17 mouse cellular contexts compared by ENCODE assay signal in genomic region chr3:89231345-89231744, GRCm38 (mm10). TPM values are rescaled to one million over a fixed set of nuclear protein-coding genes. Genes with fewer than 3 reads are reported as not detected.
A peak's percentile ranks its signal among the peaks of the same experiment; 100 is the strongest.
DNase-seq lines count a peak whose midpoint lies in the region; ATAC-seq and TF ChIP-seq lines count a peak whose summit lies in the region.
"Had no signal": no experiment of that assay in that cellular context is flagged by ENCODE, and none has a peak within 500 bp of the region (broad histone marks: within the 10 kb centered on the region; RNA-seq: fewer than 3 reads in every experiment).

No protein-coding gene starts in this region.

- no peak for ATAC-seq in kidney, postnatal 0 days (replicated peaks; ENCODE audit: low FRiP score, low read depth)
- no peak for ATAC-seq in kidney, embryonic 14.5 days (ENCODE audit: low FRiP score, low TSS enrichment)
- ATAC-seq in neural tube, embryonic 15.5 days (ENCODE audit: low FRiP score): no peak
- no peak for ATAC-seq in midbrain, embryonic 11.5 days (ENCODE audit: low FRiP score)
- ATAC-seq: forebrain, postnatal 0 days had no signal

- no peaks in the 10 kb centered on the region for H3K9me3 ChIP-seq in kidney, postnatal 0 days (replicated peaks; ENCODE audit: low read length)
- no peaks in the 10 kb centered on the region for H3K9me3 ChIP-seq in kidney, embryonic 14.5 days (ENCODE audit: control insufficient read depth, low read length)
- H3K9me3 ChIP-seq in neural tube, embryonic 15.5 days (replicated peaks): no peaks in the 10 kb centered on the region
- no peaks in the 10 kb centered on the region for H3K9me3 ChIP-seq in midbrain, embryonic 11.5 days (ENCODE audit: control insufficient read depth, low read length)
- H3K9me3 ChIP-seq: embryonic facial prominence, embryonic 15.5 days; heart, embryonic 10.5 days had no signal

- no peak overlapping the region for H3K9ac ChIP-seq in kidney, postnatal 0 days (ENCODE audit: low read depth, low read length)
- H3K9ac ChIP-seq in kidney, embryonic 14.5 days (ENCODE audit: low read depth, low read length): no peak overlapping the region
- no peak overlapping the region for H3K9ac ChIP-seq in neural tube, embryonic 15.5 days (replicated peaks)
- no peak overlapping the region for H3K9ac ChIP-seq in midbrain, embryonic 11.5 days (ENCODE audit: low read length)
- H3K9ac ChIP-seq: embryonic facial prominence, embryonic 15.5 days; forebrain, postnatal 0 days had no signal

- H3K27ac ChIP-seq in kidney, postnatal 0 days: no peak overlapping the region
- no peak overlapping the region for H3K27ac ChIP-seq in kidney, embryonic 14.5 days (ENCODE audit: low read depth, low read length)
- no peak overlapping the region for H3K27ac ChIP-seq in neural tube, embryonic 15.5 days (replicated peaks)
- H3K27ac ChIP-seq in midbrain, embryonic 11.5 days (ENCODE audit: low read depth, low read length): no peak overlapping the region
- H3K27ac ChIP-seq: embryonic facial prominence, embryonic 15.5 days; heart, embryonic 10.5 days had no signal

- no peaks in the 10 kb centered on the region for H3K36me3 ChIP-seq in kidney, postnatal 0 days (ENCODE audit: insufficient read depth, low read length)
- H3K36me3 ChIP-seq in kidney, embryonic 14.5 days (ENCODE audit: control insufficient read depth, insufficient read depth, low read length): no peaks in the 10 kb centered on the region
- H3K36me3 ChIP-seq in splenic B cell, adult 2 months (ENCODE audit: control insufficient read depth, insufficient read depth, low read length, poor library complexity, severe bottlenecking): no peaks in the 10 kb centered on the region; the same call in 1 of the 2 replicates
- H3K36me3 ChIP-seq in neural tube, embryonic 15.5 days: peaks cover 33% of the 10 kb centered on the region
- no peaks in the 10 kb centered on the region for H3K36me3 ChIP-seq in midbrain, embryonic 11.5 days (ENCODE audit: control insufficient read depth, insufficient read depth, low read length)

- no peak for DNase-seq in kidney, postnatal 0 days (ENCODE audit: low spot score)
- peak; percentile 72 for DNase-seq in 416B (ENCODE audit: low read depth)
- DNase-seq in CD4-positive, CD25-positive, alpha-beta regulatory T cell, adult 2 months (ENCODE audit: low read depth, low spot score): peak; percentile 62
- peak; percentile 65 for DNase-seq in splenic B cell, adult 2 months (ENCODE audit: low read depth, low spot score)
- DNase-seq in midbrain, embryonic 11.5 days (ENCODE audit: low spot score, missing footprints): no peak
- DNase-seq: adrenal gland, postnatal 25 days; cerebellum, adult 11 months; cerebellum, postnatal 36 days; forebrain, postnatal 0 days; gastrocnemius, postnatal 36 days; kidney, adult 9 months; left cerebral cortex, postnatal 4 days; liver had no signal

- no peaks in the 10 kb centered on the region for H3K27me3 ChIP-seq in kidney, postnatal 0 days (ENCODE audit: insufficient read depth, low read length)
- H3K27me3 ChIP-seq in kidney, embryonic 14.5 days (ENCODE audit: control insufficient read depth, insufficient read depth, low read length): no peaks in the 10 kb centered on the region
- no peaks in the 10 kb centered on the region for H3K27me3 ChIP-seq in splenic B cell, adult 2 months (ENCODE audit: control insufficient read depth, insufficient read depth, low read length, poor library complexity, severe bottlenecking)
- no peaks in the 10 kb centered on the region for H3K27me3 ChIP-seq in neural tube, embryonic 15.5 days (replicated peaks)
- H3K27me3 ChIP-seq in midbrain, embryonic 11.5 days (ENCODE audit: control insufficient read depth, insufficient read depth, low read length): no peaks in the 10 kb centered on the region
- H3K27me3 ChIP-seq: embryonic facial prominence, embryonic 15.5 days had no signal

- no peak for TF ChIP-seq CTCF in kidney, postnatal 0 days (IDR thresholded peaks at IDR 0.05; ENCODE audit: low read depth)

- peak overlapping the region; percentile 69 for H3K4me2 ChIP-seq in kidney, postnatal 0 days (ENCODE audit: low read length)
- H3K4me2 ChIP-seq in kidney, embryonic 14.5 days (replicated peaks; ENCODE audit: low read depth, low read length): no peak overlapping the region
- H3K4me2 ChIP-seq in neural tube, embryonic 15.5 days: no peak overlapping the region
- no peak overlapping the region for H3K4me2 ChIP-seq in midbrain, embryonic 11.5 days
- H3K4me2 ChIP-seq: embryonic facial prominence, embryonic 15.5 days had no signal

- 0 out of 2 replicates have a peak overlapping the region, but pooled peaks have one; percentile 4 for H3K4me3 ChIP-seq in kidney, postnatal 0 days (replicated peaks; ENCODE audit: low read depth, low read length)
- no peak overlapping the region for H3K4me3 ChIP-seq in kidney, embryonic 14.5 days (ENCODE audit: low read length)
- no peak overlapping the region for H3K4me3 ChIP-seq in neural tube, embryonic 15.5 days (replicated peaks)
- no peak overlapping the region for H3K4me3 ChIP-seq in midbrain, embryonic 11.5 days (ENCODE audit: low read depth, low read length)
- H3K4me3 ChIP-seq: embryonic facial prominence, embryonic 15.5 days; heart, embryonic 10.5 days had no signal

- peaks cover 23% of the 10 kb centered on the region for H3K4me1 ChIP-seq in kidney, postnatal 0 days (replicated peaks; ENCODE audit: insufficient read depth, low read length)
- H3K4me1 ChIP-seq in kidney, embryonic 14.5 days (ENCODE audit: control insufficient read depth, insufficient read depth, low read length): peaks cover 18% of the 10 kb centered on the region; the same call in 1 of the 2 replicates
- peaks cover 24% of the 10 kb centered on the region for H3K4me1 ChIP-seq in neural tube, embryonic 15.5 days
- peaks cover 12% of the 10 kb centered on the region for H3K4me1 ChIP-seq in midbrain, embryonic 11.5 days (ENCODE audit: control insufficient read depth, insufficient read depth, low read length)

- WGBS in kidney, postnatal 0 days: 57% methylated on average over 7 of the region's 7 CpGs
- 60% methylated on average over 7 of the region's 7 CpGs for WGBS in kidney, embryonic 14.5 days
- WGBS in neural tube, embryonic 15.5 days: 76% methylated on average over 7 of the region's 7 CpGs
- WGBS in midbrain, embryonic 11.5 days: 75% methylated on average over 7 of the region's 7 CpGs

RNA-seq across cellular contexts. Expression of gene Muc1, which starts 2.5 kb away (rescaled TPM):
- polyA plus RNA-seq in kidney, postnatal 0 days (2015; fragmentation: Nextera tagmentation; extraction: Ambion mirVana): 42.8 and 49.5 TPM in 2 replicates
- 8.0 and 13.6 TPM in 2 replicates for polyA plus RNA-seq in kidney, embryonic 14.5 days (2014; fragmentation: Nextera tagmentation; extraction: Ambion mirVana)
- polyA plus RNA-seq in neural tube, embryonic 15.5 days (2015; fragmentation: Nextera tagmentation; extraction: Ambion mirVana): 0.56 and 0.79 TPM in 2 replicates
- polyA plus RNA-seq in midbrain, embryonic 11.5 days (2014; fragmentation: Nextera tagmentation; extraction: Ambion mirVana): 2.7 and 4.4 TPM in 2 replicates

RNA-seq across cellular contexts. Expression of gene Mtx1, which starts 4.5 kb away (rescaled TPM):
- polyA plus RNA-seq in kidney, postnatal 0 days (2015; fragmentation: Nextera tagmentation; extraction: Ambion mirVana): 200 and 218 TPM in 2 replicates
- 217 and 259 TPM in 2 replicates for polyA plus RNA-seq in kidney, embryonic 14.5 days (2014; fragmentation: Nextera tagmentation; extraction: Ambion mirVana)
- 159 and 171 TPM in 2 replicates for polyA plus RNA-seq in neural tube, embryonic 15.5 days (2015; fragmentation: Nextera tagmentation; extraction: Ambion mirVana)
- 174 and 179 TPM in 2 replicates for polyA plus RNA-seq in midbrain, embryonic 11.5 days (2014; fragmentation: Nextera tagmentation; extraction: Ambion mirVana)

RNA-seq across cellular contexts. Expression of gene Krtcap2, which starts 14.4 kb away (rescaled TPM):
- 328 and 371 TPM in 2 replicates for polyA plus RNA-seq in kidney, postnatal 0 days (2015; fragmentation: Nextera tagmentation; extraction: Ambion mirVana)
- polyA plus RNA-seq in kidney, embryonic 14.5 days (2014; fragmentation: Nextera tagmentation; extraction: Ambion mirVana): 321 and 407 TPM in 2 replicates
- polyA plus RNA-seq in neural tube, embryonic 15.5 days (2015; fragmentation: Nextera tagmentation; extraction: Ambion mirVana): 221 and 222 TPM in 2 replicates
- polyA plus RNA-seq in midbrain, embryonic 11.5 days (2014; fragmentation: Nextera tagmentation; extraction: Ambion mirVana): 261 and 270 TPM in 2 replicates

RNA-seq across cellular contexts. Expression of gene Trim46, which starts 14.8 kb away (rescaled TPM):
- polyA plus RNA-seq in kidney, postnatal 0 days (2015; fragmentation: Nextera tagmentation; extraction: Ambion mirVana): 2.7 and 3.7 TPM in 2 replicates
- polyA plus RNA-seq in kidney, embryonic 14.5 days (2014; fragmentation: Nextera tagmentation; extraction: Ambion mirVana): 2.8 and 3.6 TPM in 2 replicates
- polyA plus RNA-seq in neural tube, embryonic 15.5 days (2015; fragmentation: Nextera tagmentation; extraction: Ambion mirVana): 63.0 and 76.6 TPM in 2 replicates
- 7.1 and 8.5 TPM in 2 replicates for polyA plus RNA-seq in midbrain, embryonic 11.5 days (2014; fragmentation: Nextera tagmentation; extraction: Ambion mirVana)

RNA-seq across cellular contexts. Expression of gene Thbs3, which starts 16.4 kb away (rescaled TPM):
- 10.4 and 12.1 TPM in 2 replicates for polyA plus RNA-seq in kidney, postnatal 0 days (2015; fragmentation: Nextera tagmentation; extraction: Ambion mirVana)
- 12.5 and 13.2 TPM in 2 replicates for polyA plus RNA-seq in kidney, embryonic 14.5 days (2014; fragmentation: Nextera tagmentation; extraction: Ambion mirVana)
- 38.6 and 48.2 TPM in 2 replicates for polyA plus RNA-seq in neural tube, embryonic 15.5 days (2015; fragmentation: Nextera tagmentation; extraction: Ambion mirVana)
- 50.7 and 55.8 TPM in 2 replicates for polyA plus RNA-seq in midbrain, embryonic 11.5 days (2014; fragmentation: Nextera tagmentation; extraction: Ambion mirVana)

Comparison
In these comparisons a context has a peak if more than half of its experiments do, and no peak if none do; other contexts are left out.
1. DNase-seq: peak in 416B (single experiment), CD4-positive, CD25-positive, alpha-beta regulatory T cell, adult 2 months (single experiment) and splenic B cell, adult 2 months (single experiment); none in kidney, postnatal 0 days (single experiment) and midbrain, embryonic 11.5 days (single experiment).